Mouse (Mus musculus) cerebellum, adult 2 months (tissue): ENCODE measurements at regions not wholly inside any gene's neighbourhood (a gene's known extent, or its start where the extent isn't known, plus 50 kb on each side); places are given as distances from the start of the nearest gene placed in this dataset.

Source experiments
- DNase-seq, 2 experiments: peaks; one replicate each; pipeline ENCODE4 v3.0.0; 2021
- H3K27ac ChIP-seq: fragments of 200-500 bp; 2 replicates; pipeline ENCODE4 v1.5.1; 2012; ENCODE audit warnings: low read length, control low read depth, inconsistent platforms; ENCODE audit not compliant: insufficient read depth
- H3K27me3 ChIP-seq: fragments of 200-500 bp; 2 replicates; pipeline ENCODE4 v1.6.1; 2012; ENCODE audit warnings: inconsistent platforms, mild to moderate bottlenecking, low read length, moderate library complexity; ENCODE audit not compliant: control insufficient read depth, insufficient read depth
- H3K4me1 ChIP-seq: fragments of 200-500 bp; 2 replicates; pipeline ENCODE4 v1.6.1; 2011; ENCODE audit warnings: low read length; ENCODE audit not compliant: control insufficient read depth, insufficient read depth
- H3K4me3 ChIP-seq: fragments of 200-500 bp; replicated peaks from 2 replicates; pipeline ENCODE3; 2011; ENCODE audit warnings: mild to moderate bottlenecking, low read depth, low read length, control low read depth; ENCODE audit not compliant: insufficient read depth
- CTCF ChIP-seq: fragments of 200-500 bp; IDR thresholded peaks from 2 replicates; pipeline ENCODE4 v1.5.1; 2011; ENCODE audit warnings: low read depth, mild to moderate bottlenecking, control low read depth, low read length, moderate library complexity, borderline replicate concordance; ENCODE audit not compliant: insufficient read depth
- POLR2A ChIP-seq: fragments of 200-500 bp; IDR thresholded peaks from 2 replicates; pipeline ENCODE4 v1.6.1; 2011; ENCODE audit warnings: low read length, control low read depth, borderline replicate concordance; ENCODE audit not compliant: insufficient read depth
- WGBS: fragments of 180-500 bp; shearing (Covaris S2); methylation state at CpG from one replicate; pipeline ENCODE4 v1.1.7; 2018; 5-methylcytosine and 5-hydroxymethylcytosine counted together

- 52% methylated on average over 2 of the region's 2 CpGs for WGBS
- no peak overlapping the region for H3K27ac ChIP-seq
- DNase-seq: no peak
- TF ChIP-seq CTCF: no peak
- TF ChIP-seq POLR2A: no peak
- H3K4me1 ChIP-seq: no peaks in the 10 kb centered on the region
- H3K4me3 ChIP-seq: no peak overlapping the region
- no peaks in the 10 kb centered on the region for H3K27me3 ChIP-seq
Measured at GRCm38 (mm10) chr17:94424811-94425210, 325.0 kb downstream of the Mettl4 start.

GRCm38 (mm10) chr17:94382993-94383392, 366.8 kb downstream of the Mettl4 start:
- no peaks in the 10 kb centered on the region for H3K27me3 ChIP-seq
- TF ChIP-seq POLR2A (no peak), CTCF (no peak)
- WGBS: 86% methylated on average over 2 of the region's 2 CpGs

DNA sequence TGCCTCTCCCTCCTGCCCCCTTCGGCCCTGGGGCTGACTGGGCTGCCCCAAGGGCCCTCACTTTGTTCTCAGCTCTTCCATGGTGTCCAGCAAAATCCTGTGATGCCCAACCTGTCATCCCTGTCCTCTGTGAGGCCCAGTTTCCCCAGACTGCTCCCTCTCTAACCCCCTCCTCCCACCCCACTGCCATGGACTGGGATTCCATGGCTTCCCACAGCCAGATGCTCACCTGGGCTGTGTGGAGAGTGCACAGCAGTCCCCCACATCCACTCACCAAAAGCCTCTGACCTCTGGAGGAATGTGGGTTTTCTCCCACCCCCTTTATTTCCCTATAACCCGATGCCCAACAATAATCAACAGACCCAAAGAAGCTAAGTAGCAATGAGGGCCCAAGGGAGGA, 414.1 kb downstream of the Mettl4 start:
- H3K27me3 ChIP-seq: no peaks in the 10 kb centered on the region
- no peaks in the 10 kb centered on the region for H3K4me1 ChIP-seq
- WGBS: 53% methylated on average over 2 of the region's 2 CpGs
- TF ChIP-seq CTCF: no peak
- no peak for TF ChIP-seq POLR2A
- H3K27ac ChIP-seq: no peak overlapping the region
- DNase-seq: no peak
- H3K4me3 ChIP-seq: no peak overlapping the region

More at GRCm38 (mm10) chr17:94382993-94383392, 366.8 kb downstream of the Mettl4 start:
- Histone ChIP-seq H3K4me3 (no peak overlapping the region), H3K27ac (no peak overlapping the region), H3K4me1 (no peaks in the 10 kb centered on the region)
- no peak for DNase-seq

DNA sequence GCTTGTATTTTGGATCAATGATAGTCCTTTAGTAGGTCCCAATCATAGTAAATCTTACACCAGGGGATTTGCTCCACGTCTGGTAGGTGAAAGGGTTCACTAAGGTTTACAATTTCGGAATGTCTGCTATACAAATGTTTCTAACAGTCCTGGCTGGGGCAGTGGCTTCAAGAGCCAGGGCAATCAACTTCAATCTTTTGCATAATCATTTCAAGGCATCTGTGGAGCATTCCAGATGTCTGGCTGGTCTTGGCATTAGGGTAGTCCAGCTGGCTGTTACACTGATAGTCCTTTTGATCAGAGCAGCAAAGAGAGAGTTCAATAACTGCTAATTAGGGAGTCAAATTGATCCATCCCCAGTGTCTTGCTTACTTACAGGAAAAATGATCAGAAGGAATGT, 423.6 kb downstream of the Mettl4 start:
- DNase-seq: no peak
- TF ChIP-seq CTCF: no peak
- TF ChIP-seq POLR2A: no peak
- H3K4me1 ChIP-seq: no peaks in the 10 kb centered on the region
- no peak overlapping the region for H3K27ac ChIP-seq
- no peak overlapping the region for H3K4me3 ChIP-seq
- WGBS: 39% methylated on average over 2 of the region's 2 CpGs
- H3K27me3 ChIP-seq: no peaks in the 10 kb centered on the region

GRCm38 (mm10) chr17:94291221-94291620, 458.6 kb downstream of the Mettl4 start:
- H3K4me1 ChIP-seq: no peaks in the 10 kb centered on the region
- 92% methylated on average over 3 of the region's 3 CpGs for WGBS
- no peak overlapping the region for H3K4me3 ChIP-seq
- no peak for DNase-seq
- H3K27me3 ChIP-seq: no peaks in the 10 kb centered on the region
- TF ChIP-seq CTCF (no peak), POLR2A (no peak)
- H3K27ac ChIP-seq: no peak overlapping the region

GRCm38 (mm10) chr17:94287612-94288159, 462.1 kb downstream of the Mettl4 start:
- WGBS: 35% methylated on average over 3 of the region's 3 CpGs
- DNase-seq: no peak
- H3K4me3 ChIP-seq: no peak overlapping the region
- no peaks in the 10 kb centered on the region for H3K4me1 ChIP-seq
- no peak for TF ChIP-seq POLR2A
- TF ChIP-seq CTCF: no peak
- no peak overlapping the region for H3K27ac ChIP-seq
- no peaks in the 10 kb centered on the region for H3K27me3 ChIP-seq

DNA sequence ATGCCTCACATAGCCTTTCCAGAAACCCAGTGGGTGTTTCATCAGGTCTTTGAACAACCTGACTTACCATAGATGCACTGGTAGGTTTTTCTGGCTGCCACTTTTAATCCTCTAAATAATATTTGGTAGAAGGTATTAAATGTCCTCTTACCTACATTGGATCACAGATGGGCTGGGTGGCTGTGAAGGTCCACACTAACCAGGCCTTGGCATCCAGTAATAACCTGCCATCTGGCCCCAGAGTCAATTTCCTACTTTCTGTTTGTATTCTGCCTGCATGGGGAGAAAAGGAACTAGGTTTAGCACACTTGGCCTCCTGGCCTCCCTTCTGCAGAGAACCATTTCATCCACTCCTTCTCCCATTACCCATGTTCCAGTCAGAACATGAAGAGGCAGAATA, 473.0 kb downstream of the Mettl4 start:
- TF ChIP-seq CTCF (no peak), POLR2A (no peak)
- Histone ChIP-seq H3K27ac (no peak overlapping the region), H3K4me3 (no peak overlapping the region), H3K27me3 (no peaks in the 10 kb centered on the region), H3K4me1 (no peaks in the 10 kb centered on the region)
- DNase-seq: peak in 1 of 2 experiments; percentile 23

DNA sequence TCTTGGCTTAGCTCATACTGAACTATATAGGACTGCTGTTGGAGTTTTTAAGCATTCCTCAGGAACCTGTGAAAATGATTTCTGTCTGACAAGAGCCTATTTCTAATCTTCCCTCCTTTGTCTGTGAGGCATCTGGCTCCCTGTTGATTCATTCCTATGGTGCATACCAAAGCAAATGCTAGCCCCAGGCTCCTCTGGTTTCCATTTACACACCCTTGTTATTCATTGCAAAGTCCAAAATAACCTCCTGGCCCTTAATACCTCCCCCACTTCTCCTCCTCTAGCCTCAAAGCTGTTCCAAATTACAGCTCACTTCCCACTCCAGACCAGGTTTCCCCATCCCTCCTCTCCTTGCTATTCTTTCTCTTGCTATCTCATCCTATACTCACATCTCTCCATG, 480.1 kb downstream of the Mettl4 start:
- DNase-seq: no peak
- TF ChIP-seq CTCF: no peak
- no peaks in the 10 kb centered on the region for H3K27me3 ChIP-seq

More for the DNA sequence above, 480.1 kb downstream of the Mettl4 start:
- H3K4me1 ChIP-seq: no peaks in the 10 kb centered on the region
- H3K4me3 ChIP-seq: no peak overlapping the region
- no peak overlapping the region for H3K27ac ChIP-seq
